Mouse (Mus musculus): ENCODE measurements around the gene Usp2.
"Not testable (repeated sequence)": the region's sequence is repeated elsewhere in the genome, so short reads cannot be mapped to it uniquely, and the experiment has no call there.

GRCm38 (mm10) chr9:44111909-44112308 is 45.1 kb downstream of the Usp2 start:
- TF ChIP-seq ZNF384 (IDR thresholded peaks at IDR 0.05; ENCODE audit: low read depth, low read length); HCFC1 (IDR thresholded peaks at IDR 0.05; ENCODE audit: borderline replicate concordance, insufficient read depth, low read length); MAFK (IDR thresholded peaks at IDR 0.05; ENCODE audit: insufficient read depth, low read depth, low read length); CHD2 (IDR thresholded peaks at IDR 0.05; ENCODE audit: low read depth, low read length): not testable (repeated sequence)
